Mouse (Mus musculus): ENCODE measurements around the gene Peak1.

GRCm38 (mm10) chr9:56382786-56383185 lies 35.1 kb downstream of the Peak1 start:
- TF ChIP-seq GATA1 (IDR thresholded peaks at IDR 0.05; ENCODE audit: borderline replicate concordance, low read length) (no peak), FLI1 (IDR thresholded peaks at IDR 0.05; ENCODE audit: low read length) (no peak)
